Mouse (Mus musculus): Measurements from ENCODE around the gene Gad2. TPM values are rescaled to one million over a fixed set of nuclear protein-coding genes. Genes with fewer than 3 reads are reported as not detected.

Gad2 gene
- polyA plus RNA-seq, 1 experiment from 2014 or later = 15.1 TPM

DNA sequence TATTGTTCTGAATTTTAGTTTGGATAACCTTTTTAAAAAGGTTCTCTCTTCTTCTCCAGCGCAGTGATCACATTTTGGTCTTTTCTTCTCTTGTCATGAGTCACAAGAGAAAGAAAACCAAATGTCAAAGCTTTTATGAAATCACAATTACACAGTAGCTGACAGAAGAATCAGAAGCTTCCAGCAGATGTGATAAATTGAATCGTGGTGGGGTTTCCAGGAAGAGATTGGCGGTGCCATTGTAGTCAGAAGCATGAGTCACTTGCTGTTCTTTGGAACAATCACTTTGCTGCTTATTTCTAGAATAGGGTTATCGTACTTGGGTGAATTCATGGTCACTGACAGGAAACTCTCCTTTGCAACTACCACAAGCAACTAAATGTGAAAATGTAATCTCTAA, 57.9 kb downstream of the Gad2 start:
- no peak overlapping the region for H3K27ac ChIP-seq (ENCODE audit: low read depth, low read length)
- H3K4me1 ChIP-seq (ENCODE audit: control insufficient read depth, insufficient read depth, low read length) = no peaks in the 10 kb centered on the region
- ATAC-seq (ENCODE audit: low FRiP score) = no peak
- H3K9me3 ChIP-seq (ENCODE audit: control insufficient read depth, low read length) = no peaks in the 10 kb centered on the region
- no peak overlapping the region for H3K9ac ChIP-seq (ENCODE audit: low read length)
- no peak for DNase-seq (ENCODE audit: low spot score, missing footprints)
- no peak overlapping the region for H3K4me3 ChIP-seq (ENCODE audit: low read depth, low read length)
- no peaks in the 10 kb centered on the region for H3K27me3 ChIP-seq (ENCODE audit: control insufficient read depth, insufficient read depth, low read length)
- whole genome bisulfite sequencing = 65% methylated on average over 4 of the region's 4 CpGs
- H3K36me3 ChIP-seq (ENCODE audit: control insufficient read depth, insufficient read depth, low read length) = no peaks in the 10 kb centered on the region
- no peak overlapping the region for H3K4me2 ChIP-seq

DNA sequence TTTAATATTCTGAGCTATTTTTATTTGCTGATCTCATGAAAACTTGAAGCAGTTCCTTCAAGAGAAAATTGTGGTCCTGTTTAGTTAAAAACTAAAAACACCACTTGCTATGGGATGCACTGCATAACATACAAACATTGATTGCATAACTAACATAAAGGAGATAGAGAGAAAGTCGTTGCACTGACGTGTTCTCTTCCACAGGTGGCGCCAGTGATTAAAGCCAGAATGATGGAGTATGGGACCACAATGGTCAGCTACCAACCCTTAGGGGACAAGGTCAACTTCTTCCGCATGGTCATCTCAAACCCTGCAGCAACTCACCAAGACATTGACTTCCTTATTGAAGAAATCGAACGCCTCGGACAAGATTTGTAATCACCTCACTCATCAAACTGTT, 68.0 kb downstream of the Gad2 start:
- Histone ChIP-seq H3K4me1 (ENCODE audit: control insufficient read depth, insufficient read depth, low read length) (no peaks in the 10 kb centered on the region), H3K4me2 (no peak overlapping the region), H3K9ac (ENCODE audit: low read length) (no peak overlapping the region), H3K9me3 (ENCODE audit: control insufficient read depth, low read length) (no peaks in the 10 kb centered on the region), H3K27ac (ENCODE audit: low read depth, low read length) (no peak overlapping the region), H3K4me3 (ENCODE audit: low read depth, low read length) (no peak overlapping the region), H3K36me3 (ENCODE audit: control insufficient read depth, insufficient read depth, low read length) (no peaks in the 10 kb centered on the region; the same call in 1 of the 2 replicates), H3K27me3 (ENCODE audit: control insufficient read depth, insufficient read depth, low read length) (no peaks in the 10 kb centered on the region)
- ATAC-seq (ENCODE audit: low FRiP score) (no peak), DNase-seq (ENCODE audit: low spot score, missing footprints) (no peak)
- 84% methylated on average over 7 of the region's 7 CpGs for WGBS

DNA sequence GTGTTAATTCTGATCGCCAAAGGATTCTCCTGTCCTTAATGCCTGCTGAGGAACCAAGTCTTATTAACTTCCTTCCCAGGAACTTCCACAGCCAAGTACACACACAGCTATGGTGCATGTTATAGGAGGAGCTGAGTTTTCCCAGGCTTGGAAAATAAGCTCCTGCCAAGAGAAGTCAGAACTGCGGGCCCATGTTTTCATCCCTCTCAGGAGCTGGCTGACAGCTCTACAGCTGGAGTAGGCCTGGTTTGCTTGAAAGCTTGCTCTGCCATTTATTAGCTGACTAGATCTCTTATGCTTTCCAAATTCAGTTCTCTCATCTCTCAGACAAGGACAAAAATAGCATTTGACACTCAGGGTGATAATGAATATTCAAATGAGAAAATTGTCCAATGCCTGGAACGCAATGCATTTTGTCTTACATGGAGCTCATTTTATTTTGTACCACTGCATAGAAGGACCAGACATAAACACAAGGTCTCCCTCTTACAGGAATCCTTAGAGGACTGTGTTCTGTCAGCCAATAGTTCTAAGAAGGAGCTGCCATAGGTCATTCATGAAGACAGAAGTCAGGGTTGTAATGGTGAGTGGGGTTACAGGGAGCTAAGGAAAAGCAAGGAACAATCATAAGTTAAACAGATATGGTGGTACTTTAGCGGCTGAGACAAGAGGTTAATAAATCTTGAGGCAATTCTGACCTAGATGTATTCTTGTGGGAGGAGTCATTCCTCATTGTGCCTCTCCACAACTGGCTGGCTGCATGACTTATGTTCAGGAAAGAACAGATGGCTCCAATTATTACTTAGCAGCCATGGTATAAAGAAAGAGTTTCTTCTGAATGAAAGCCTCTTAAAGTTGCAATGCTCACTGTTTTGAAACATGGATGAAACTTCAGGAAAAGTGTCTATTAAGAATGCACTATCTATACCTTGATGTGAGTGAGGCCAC, 83.0 kb downstream of the Gad2 start:
- no peak overlapping the region for H3K9ac ChIP-seq (ENCODE audit: low read length)
- H3K27ac ChIP-seq (ENCODE audit: low read depth, low read length) = no peak overlapping the region
- ATAC-seq (ENCODE audit: low FRiP score) (no peak), DNase-seq (ENCODE audit: low spot score, missing footprints) (no peak)
- no peak overlapping the region for H3K4me3 ChIP-seq (ENCODE audit: low read depth, low read length)
- no peaks in the 10 kb centered on the region for H3K36me3 ChIP-seq (ENCODE audit: control insufficient read depth, insufficient read depth, low read length)
- H3K4me2 ChIP-seq = no peak overlapping the region
- no peaks in the 10 kb centered on the region for H3K27me3 ChIP-seq (ENCODE audit: control insufficient read depth, insufficient read depth, low read length)
- H3K9me3 ChIP-seq (ENCODE audit: control insufficient read depth, low read length) = no peaks in the 10 kb centered on the region
- 82% methylated on average over 4 of the region's 4 CpGs for WGBS
- H3K4me1 ChIP-seq (ENCODE audit: control insufficient read depth, insufficient read depth, low read length) = no peaks in the 10 kb centered on the region

DNA sequence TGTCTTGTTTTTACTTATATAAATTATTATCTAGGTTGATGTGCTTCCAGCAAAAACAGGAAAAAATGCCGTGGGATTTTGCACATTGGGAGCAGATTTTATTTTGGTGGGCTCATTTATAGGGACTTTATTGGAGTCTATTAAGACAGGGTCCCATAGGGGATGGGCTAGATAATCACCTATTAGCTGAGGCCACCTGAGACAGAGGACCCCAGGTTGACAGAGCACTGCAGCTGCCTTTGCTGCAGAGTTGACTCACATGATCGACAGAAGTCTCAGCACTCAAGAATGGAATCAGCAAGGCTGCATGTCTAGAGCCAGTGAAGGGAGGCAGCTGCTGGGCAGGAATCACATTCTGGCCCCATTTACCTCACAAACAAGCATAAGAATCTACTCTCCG, 84.2 kb downstream of the Gad2 start:
- no peaks in the 10 kb centered on the region for H3K4me1 ChIP-seq (ENCODE audit: control insufficient read depth, insufficient read depth, low read length)
- H3K9ac ChIP-seq (ENCODE audit: low read length) = no peak overlapping the region
- no peaks in the 10 kb centered on the region for H3K9me3 ChIP-seq (ENCODE audit: control insufficient read depth, low read length)
- DNase-seq (ENCODE audit: low spot score, missing footprints) = no peak
- H3K4me2 ChIP-seq = no peak overlapping the region
- 69% methylated on average over 3 of the region's 3 CpGs for WGBS
- H3K4me3 ChIP-seq (ENCODE audit: low read depth, low read length) = no peak overlapping the region
- no peak overlapping the region for H3K27ac ChIP-seq (ENCODE audit: low read depth, low read length)
- no peak for ATAC-seq (ENCODE audit: low FRiP score)
- H3K27me3 ChIP-seq (ENCODE audit: control insufficient read depth, insufficient read depth, low read length) = no peaks in the 10 kb centered on the region
- H3K36me3 ChIP-seq (ENCODE audit: control insufficient read depth, insufficient read depth, low read length) = no peaks in the 10 kb centered on the region

DNA sequence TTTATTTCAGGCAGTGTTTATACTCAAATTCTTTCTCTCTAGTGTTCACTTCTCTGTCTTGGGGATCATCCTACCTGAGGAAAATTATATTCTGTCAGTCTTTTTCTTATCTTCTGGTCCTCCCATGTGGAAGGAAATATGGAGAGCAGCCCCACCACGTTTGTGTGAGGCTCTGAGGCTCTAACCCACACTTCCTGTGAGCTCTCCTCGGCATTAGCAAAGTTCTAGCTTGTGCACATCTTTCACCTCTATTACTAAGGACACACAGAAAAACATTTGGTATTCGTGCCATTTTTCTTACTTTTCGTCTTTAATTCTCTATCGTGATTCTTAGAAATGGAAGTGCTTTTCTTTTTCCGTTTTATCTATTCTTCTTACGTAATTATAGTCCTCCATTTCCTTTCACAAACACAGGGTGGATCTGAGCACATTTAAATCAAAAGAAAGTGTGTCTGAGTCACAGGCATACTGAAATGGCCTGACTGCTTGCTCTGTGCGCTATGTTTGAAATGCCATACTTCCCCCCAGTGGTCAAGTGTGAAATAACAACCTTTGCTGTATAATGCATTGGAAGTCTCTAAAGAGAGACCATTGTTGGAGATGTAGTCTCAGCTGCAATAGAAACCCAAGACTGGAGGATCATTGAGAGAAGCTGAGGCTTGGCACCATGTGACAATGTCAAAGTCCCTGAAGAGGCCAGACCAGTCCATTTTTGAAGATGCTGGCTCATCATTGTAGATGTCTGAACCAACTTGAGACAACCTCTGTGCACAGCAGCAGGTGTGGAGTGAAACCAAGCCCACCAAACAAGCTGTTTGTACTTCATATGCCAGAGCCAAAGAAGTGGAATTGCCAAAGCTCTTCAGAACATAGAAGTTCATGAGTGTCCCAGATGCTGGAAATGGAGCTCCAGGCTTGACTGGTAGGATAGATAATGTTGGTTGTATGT, 99.8 kb downstream of the Gad2 start:
- ATAC-seq (ENCODE audit: low FRiP score) = peak; percentile 92
- 29% methylated on average over 8 of the region's 8 CpGs for WGBS
- no peak overlapping the region for H3K27ac ChIP-seq (ENCODE audit: low read depth, low read length)

DNA sequence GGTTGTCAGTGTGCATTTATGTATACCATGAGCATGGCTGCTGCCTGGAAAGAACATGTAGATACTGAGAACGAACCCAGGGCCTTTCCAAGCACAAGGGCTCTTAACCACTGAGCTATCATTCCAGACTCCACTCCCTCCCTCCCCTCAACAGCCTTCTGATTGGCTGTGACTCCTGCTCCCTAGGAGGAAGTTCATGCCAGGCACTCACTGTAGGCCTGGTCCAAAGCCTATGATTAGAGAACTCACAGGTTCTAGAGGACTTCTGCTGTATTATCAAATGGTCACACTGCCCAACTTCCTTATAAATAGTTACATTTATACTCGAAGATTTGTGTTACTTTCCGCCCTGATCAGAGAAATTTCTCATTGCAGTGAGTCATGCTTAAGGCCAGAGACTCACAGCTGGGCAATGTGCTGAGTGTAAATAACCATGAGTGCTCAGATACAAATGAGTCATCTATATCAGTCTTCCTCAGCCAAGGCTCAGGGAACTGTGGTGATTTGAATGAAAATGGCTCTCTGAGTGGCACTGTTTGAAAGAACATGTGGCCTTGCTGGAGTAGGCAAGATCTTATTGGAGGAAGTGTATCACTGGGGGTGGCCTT, 102.0 kb downstream of the Gad2 start:
- Histone ChIP-seq H3K27ac (ENCODE audit: low read depth, low read length) (no peak overlapping the region), H3K4me3 (ENCODE audit: low read depth, low read length) (no peak overlapping the region), H3K9me3 (ENCODE audit: control insufficient read depth, low read length) (no peaks in the 10 kb centered on the region), H3K27me3 (ENCODE audit: control insufficient read depth, insufficient read depth, low read length) (no peaks in the 10 kb centered on the region), H3K36me3 (ENCODE audit: control insufficient read depth, insufficient read depth, low read length) (no peaks in the 10 kb centered on the region), H3K4me2 (no peak overlapping the region), H3K9ac (ENCODE audit: low read length) (no peak overlapping the region), H3K4me1 (ENCODE audit: control insufficient read depth, insufficient read depth, low read length) (no peaks in the 10 kb centered on the region)
- no peak for ATAC-seq (ENCODE audit: low FRiP score)
- WGBS = 84% methylated on average over 3 of the region's 3 CpGs
- DNase-seq (ENCODE audit: low spot score, missing footprints) = no peak

More for the DNA sequence above, 99.8 kb downstream of the Gad2 start:
- DNase-seq (ENCODE audit: low spot score, missing footprints) = peak; percentile 95
- Histone ChIP-seq H3K9ac (ENCODE audit: low read length) (no peak overlapping the region), H3K9me3 (ENCODE audit: control insufficient read depth, low read length) (no peaks in the 10 kb centered on the region), H3K4me3 (ENCODE audit: low read depth, low read length) (no peak overlapping the region), H3K27me3 (ENCODE audit: control insufficient read depth, insufficient read depth, low read length) (no peaks in the 10 kb centered on the region), H3K4me1 (ENCODE audit: control insufficient read depth, insufficient read depth, low read length) (no peaks in the 10 kb centered on the region), H3K36me3 (ENCODE audit: control insufficient read depth, insufficient read depth, low read length) (no peaks in the 10 kb centered on the region), H3K4me2 (no peak overlapping the region)

DNA sequence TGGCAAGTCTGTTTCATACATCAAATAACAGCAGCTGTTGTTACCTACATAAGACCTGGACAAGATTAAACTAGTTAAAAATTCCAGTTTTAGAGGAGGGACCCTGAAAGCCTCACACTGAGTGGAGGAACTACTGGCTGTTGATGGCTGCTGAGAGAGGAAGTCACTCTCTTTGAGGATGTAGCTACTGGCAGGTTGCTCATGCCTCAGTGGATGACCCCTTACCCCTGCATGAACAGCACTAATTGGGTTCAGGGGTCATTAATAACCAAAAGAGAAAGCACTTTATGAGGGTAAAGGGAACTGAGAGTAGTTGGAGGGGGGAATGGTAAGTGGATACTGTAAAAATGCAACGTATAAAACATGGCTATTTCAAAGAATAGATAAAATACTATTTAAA, 105.1 kb downstream of the Gad2 start:
- no peaks in the 10 kb centered on the region for H3K4me1 ChIP-seq (ENCODE audit: control insufficient read depth, insufficient read depth, low read length)
- no peak overlapping the region for H3K9ac ChIP-seq (ENCODE audit: low read length)
- WGBS = 79% methylated on average over 1 of the region's 1 CpGs
- H3K4me2 ChIP-seq = no peak overlapping the region
- ATAC-seq (ENCODE audit: low FRiP score) (no peak), DNase-seq (ENCODE audit: low spot score, missing footprints) (no peak)
- H3K9me3 ChIP-seq (ENCODE audit: control insufficient read depth, low read length) = no peaks in the 10 kb centered on the region
- no peaks in the 10 kb centered on the region for H3K27me3 ChIP-seq (ENCODE audit: control insufficient read depth, insufficient read depth, low read length)
- no peaks in the 10 kb centered on the region for H3K36me3 ChIP-seq (ENCODE audit: control insufficient read depth, insufficient read depth, low read length)
- no peak overlapping the region for H3K4me3 ChIP-seq (ENCODE audit: low read depth, low read length)
- no peak overlapping the region for H3K27ac ChIP-seq (ENCODE audit: low read depth, low read length)

DNA sequence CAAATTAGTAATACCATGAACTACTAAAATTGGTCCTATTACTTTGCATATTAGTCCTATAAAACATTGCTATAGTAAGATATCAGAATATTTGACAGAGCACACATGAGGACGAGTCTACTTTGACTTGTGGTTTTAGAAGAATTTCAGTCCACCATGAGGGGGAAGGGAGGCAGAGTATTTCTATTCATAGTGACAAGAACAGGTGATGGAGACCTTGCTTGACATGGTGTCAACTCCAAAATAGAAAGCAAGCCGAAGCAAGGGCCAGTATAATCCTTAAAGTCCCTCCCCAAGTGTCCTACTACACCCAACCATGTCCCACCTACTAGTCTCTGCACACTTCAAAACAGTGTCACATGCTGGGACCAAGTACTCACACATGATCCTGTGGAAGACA, 114.1 kb downstream of the Gad2 start:
- 77% methylated on average over 2 of the region's 2 CpGs for WGBS
- DNase-seq (ENCODE audit: low spot score, missing footprints) = no peak
- H3K27me3 ChIP-seq (ENCODE audit: control insufficient read depth, insufficient read depth, low read length) = no peaks in the 10 kb centered on the region

More for the DNA sequence above, 114.1 kb downstream of the Gad2 start:
- Histone ChIP-seq H3K4me1 (ENCODE audit: control insufficient read depth, insufficient read depth, low read length) (no peaks in the 10 kb centered on the region), H3K4me2 (no peak overlapping the region), H3K9me3 (ENCODE audit: control insufficient read depth, low read length) (no peaks in the 10 kb centered on the region), H3K9ac (ENCODE audit: low read length) (no peak overlapping the region), H3K36me3 (ENCODE audit: control insufficient read depth, insufficient read depth, low read length) (no peaks in the 10 kb centered on the region), H3K27ac (ENCODE audit: low read depth, low read length) (no peak overlapping the region), H3K4me3 (ENCODE audit: low read depth, low read length) (no peak overlapping the region)
- ATAC-seq (ENCODE audit: low FRiP score) = no peak

Measured in midbrain, embryonic 11.5 days (tissue).